Mouse (Mus musculus): ENCODE results near the gene Egln1. TPM values are rescaled to one million over a fixed set of nuclear protein-coding genes. Genes with fewer than 3 reads are reported as not detected.
A peak's percentile ranks its signal among the peaks of the same experiment; 100 is the strongest.

Egln1 gene
- polyA plus RNA-seq, 1 experiment from 2014 or later = 5.1 TPM

- H3K4me2 ChIP-seq (ENCODE audit: low read depth, low read length) = no peak overlapping the region
- ATAC-seq (ENCODE audit: low read depth) = no peak
- H3K36me3 ChIP-seq (ENCODE audit: control insufficient read depth, insufficient read depth) = peaks cover 23% of the 10 kb centered on the region
- H3K27ac ChIP-seq (ENCODE audit: low read length) = no peak overlapping the region
- H3K27me3 ChIP-seq (ENCODE audit: control insufficient read depth, insufficient read depth, low read depth, low read length) = no peaks in the 10 kb centered on the region
- H3K9me3 ChIP-seq (replicated peaks; ENCODE audit: control insufficient read depth, low read length) = no peaks in the 10 kb centered on the region
- no peak overlapping the region for H3K4me3 ChIP-seq (ENCODE audit: low read depth, low read length)
- no peaks in the 10 kb centered on the region for H3K4me1 ChIP-seq (ENCODE audit: control insufficient read depth, low read depth, low read length)
- WGBS (ENCODE audit: insufficient replicate concordance) = 64% methylated on average over 5 of the region's 5 CpGs
- H3K9ac ChIP-seq (ENCODE audit: low read depth, low read length) = no peak overlapping the region
These were observed 76.4 kb downstream of the Egln1 start for GRCm38 (mm10) chr8:124872690-124873089.

DNA sequence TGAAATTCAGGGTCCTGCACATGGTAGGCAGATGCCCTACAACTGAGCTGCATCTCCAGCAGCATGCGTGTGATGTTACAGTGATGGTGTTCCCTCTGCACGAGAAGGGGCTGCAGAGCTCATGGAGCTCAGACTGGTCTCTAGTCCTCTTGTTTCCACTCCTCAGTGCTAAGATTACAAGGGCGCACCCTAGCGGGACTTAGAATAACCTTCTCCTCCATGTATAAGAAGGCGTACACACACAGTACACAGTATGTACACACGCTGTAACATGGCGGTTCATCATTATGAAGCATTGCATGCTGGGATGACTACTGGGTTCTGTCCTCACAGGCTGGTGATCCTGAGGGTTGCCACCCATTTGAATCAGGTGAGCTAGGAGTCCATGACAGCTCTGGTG lies 77.0 kb downstream of the Egln1 start:
- Histone ChIP-seq H3K9ac (ENCODE audit: low read depth, low read length) (no peak overlapping the region), H3K36me3 (ENCODE audit: control insufficient read depth, insufficient read depth) (peaks cover 20% of the 10 kb centered on the region), H3K4me3 (ENCODE audit: low read depth, low read length) (no peak overlapping the region), H3K27me3 (ENCODE audit: control insufficient read depth, insufficient read depth, low read depth, low read length) (no peaks in the 10 kb centered on the region), H3K27ac (ENCODE audit: low read length) (no peak overlapping the region), H3K9me3 (replicated peaks; ENCODE audit: control insufficient read depth, low read length) (no peaks in the 10 kb centered on the region), H3K4me2 (ENCODE audit: low read depth, low read length) (no peak overlapping the region), H3K4me1 (ENCODE audit: control insufficient read depth, low read depth, low read length) (peaks cover 3% of the 10 kb centered on the region)
- ATAC-seq (ENCODE audit: low read depth) = no peak
- WGBS (ENCODE audit: insufficient replicate concordance) = 83% methylated on average over 7 of the region's 7 CpGs

GRCm38 (mm10) chr8:124871474-124871873 lies 77.7 kb downstream of the Egln1 start:
- Histone ChIP-seq H3K36me3 (ENCODE audit: control insufficient read depth, insufficient read depth) (peaks cover 16% of the 10 kb centered on the region), H3K4me2 (ENCODE audit: low read depth, low read length) (no peak overlapping the region), H3K4me3 (ENCODE audit: low read depth, low read length) (no peak overlapping the region), H3K9ac (ENCODE audit: low read depth, low read length) (no peak overlapping the region), H3K27me3 (ENCODE audit: control insufficient read depth, insufficient read depth, low read depth, low read length) (no peaks in the 10 kb centered on the region), H3K27ac (ENCODE audit: low read length) (no peak overlapping the region), H3K4me1 (ENCODE audit: control insufficient read depth, low read depth, low read length) (peaks cover 8% of the 10 kb centered on the region), H3K9me3 (replicated peaks; ENCODE audit: control insufficient read depth, low read length) (no peaks in the 10 kb centered on the region)
- no peak for ATAC-seq (ENCODE audit: low read depth)
- WGBS (ENCODE audit: insufficient replicate concordance) = 70% methylated on average over 7 of the region's 7 CpGs

- ATAC-seq (ENCODE audit: low read depth) = no peak
- Histone ChIP-seq H3K27me3 (ENCODE audit: control insufficient read depth, insufficient read depth, low read depth, low read length) (no peaks in the 10 kb centered on the region), H3K9me3 (replicated peaks; ENCODE audit: control insufficient read depth, low read length) (no peaks in the 10 kb centered on the region), H3K4me2 (ENCODE audit: low read depth, low read length) (no peak overlapping the region), H3K9ac (ENCODE audit: low read depth, low read length) (no peak overlapping the region), H3K27ac (ENCODE audit: low read length) (no peak overlapping the region), H3K4me1 (ENCODE audit: control insufficient read depth, low read depth, low read length) (peaks cover 22% of the 10 kb centered on the region), H3K4me3 (ENCODE audit: low read depth, low read length) (no peak overlapping the region), H3K36me3 (ENCODE audit: control insufficient read depth, insufficient read depth) (peaks cover 16% of the 10 kb centered on the region)
- WGBS (ENCODE audit: insufficient replicate concordance) = 75% methylated on average over 6 of the region's 6 CpGs
These were observed 79.4 kb downstream of the Egln1 start for GRCm38 (mm10) chr8:124869708-124870107.

GRCm38 (mm10) chr8:124867126-124867525 lies 82.0 kb downstream of the Egln1 start:
- Histone ChIP-seq H3K4me1 (ENCODE audit: control insufficient read depth, low read depth, low read length) (peaks cover 30% of the 10 kb centered on the region), H3K36me3 (ENCODE audit: control insufficient read depth, insufficient read depth) (peaks cover 2% of the 10 kb centered on the region; the same call in 1 of the 2 replicates), H3K9ac (ENCODE audit: low read depth, low read length) (no peak overlapping the region), H3K4me3 (ENCODE audit: low read depth, low read length) (no peak overlapping the region), H3K4me2 (ENCODE audit: low read depth, low read length) (no peak overlapping the region), H3K9me3 (replicated peaks; ENCODE audit: control insufficient read depth, low read length) (no peaks in the 10 kb centered on the region), H3K27ac (ENCODE audit: low read length) (no peak overlapping the region), H3K27me3 (ENCODE audit: control insufficient read depth, insufficient read depth, low read depth, low read length) (no peaks in the 10 kb centered on the region)
- WGBS (ENCODE audit: insufficient replicate concordance) = 40% methylated on average over 2 of the region's 2 CpGs
- ATAC-seq (ENCODE audit: low read depth) = no peak

DNA sequence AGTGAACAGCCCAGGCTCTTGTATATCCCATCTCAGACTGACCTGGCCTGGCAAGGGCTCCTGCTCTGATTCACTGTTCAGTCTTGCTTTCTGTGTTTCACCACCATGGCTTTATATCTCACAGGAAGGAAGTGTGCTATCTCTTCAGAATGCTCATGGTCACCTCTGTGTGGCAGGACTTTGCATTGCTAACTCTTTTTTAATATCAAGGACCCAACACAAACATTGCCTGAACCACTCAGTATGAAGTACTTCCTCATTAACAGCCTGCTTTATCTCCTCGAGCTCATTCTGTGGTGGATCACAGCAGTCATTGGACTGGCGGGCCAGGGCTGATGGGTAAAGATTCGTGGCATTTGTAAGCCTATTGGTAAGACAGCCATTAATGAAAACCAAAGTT lies 82.5 kb downstream of the Egln1 start:
- no peaks in the 10 kb centered on the region for H3K9me3 ChIP-seq (replicated peaks; ENCODE audit: control insufficient read depth, low read length)
- H3K36me3 ChIP-seq (ENCODE audit: control insufficient read depth, insufficient read depth) = peaks cover 2% of the 10 kb centered on the region; the same call in 1 of the 2 replicates
- no peak overlapping the region for H3K9ac ChIP-seq (ENCODE audit: low read depth, low read length)
- peaks cover 33% of the 10 kb centered on the region for H3K4me1 ChIP-seq (ENCODE audit: control insufficient read depth, low read depth, low read length)
- H3K4me2 ChIP-seq (ENCODE audit: low read depth, low read length) = no peak overlapping the region
- ATAC-seq (ENCODE audit: low read depth) = no peak
- no peak overlapping the region for H3K4me3 ChIP-seq (ENCODE audit: low read depth, low read length)
- no peaks in the 10 kb centered on the region for H3K27me3 ChIP-seq (ENCODE audit: control insufficient read depth, insufficient read depth, low read depth, low read length)
- no peak overlapping the region for H3K27ac ChIP-seq (ENCODE audit: low read length)
- WGBS (ENCODE audit: insufficient replicate concordance) = 18% methylated on average over 3 of the region's 3 CpGs

- WGBS (ENCODE audit: insufficient replicate concordance) = 1% methylated on average over 8 of the region's 8 CpGs
- Histone ChIP-seq H3K4me1 (ENCODE audit: control insufficient read depth, low read depth, low read length) (peaks cover 37% of the 10 kb centered on the region), H3K36me3 (ENCODE audit: control insufficient read depth, insufficient read depth) (peaks cover 8% of the 10 kb centered on the region), H3K4me3 (ENCODE audit: low read depth, low read length) (peak overlapping the region; percentile 96), H3K9me3 (replicated peaks; ENCODE audit: control insufficient read depth, low read length) (no peaks in the 10 kb centered on the region), H3K4me2 (ENCODE audit: low read depth, low read length) (peak overlapping the region; percentile 82), H3K27ac (ENCODE audit: low read length) (peak overlapping the region; percentile 89), H3K9ac (ENCODE audit: low read depth, low read length) (peak overlapping the region; percentile 92), H3K27me3 (ENCODE audit: control insufficient read depth, insufficient read depth, low read depth, low read length) (no peaks in the 10 kb centered on the region)
- no peak for ATAC-seq (ENCODE audit: low read depth)
These were observed 85.4 kb downstream of the Egln1 start for GRCm38 (mm10) chr8:124863729-124864128.

DNA sequence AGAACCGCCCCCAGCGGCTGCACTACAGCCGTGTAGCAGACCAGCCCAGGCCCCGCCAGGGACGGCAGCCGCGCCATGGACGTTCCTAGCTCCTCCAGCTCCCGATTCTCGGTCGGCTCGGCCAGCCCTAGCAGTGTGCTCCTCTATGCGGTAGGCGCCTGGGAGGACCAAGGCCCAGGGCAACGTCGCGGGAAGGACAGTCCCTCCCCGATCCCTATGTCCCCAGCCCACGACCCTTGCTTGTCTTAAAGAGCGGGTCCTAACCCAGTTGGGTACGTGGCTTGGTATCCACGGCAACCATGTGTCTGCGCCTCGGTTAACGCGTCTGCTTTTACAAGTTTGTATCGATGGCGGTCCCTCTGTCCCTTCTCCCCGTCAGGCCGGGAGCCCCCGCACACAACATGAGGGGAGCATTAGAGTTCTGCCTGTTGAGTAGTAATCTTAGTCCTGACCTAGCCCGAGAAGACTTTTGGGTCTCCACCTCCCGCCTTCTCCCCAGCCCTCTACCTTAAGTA lies 85.9 kb downstream of the Egln1 start:
- peak overlapping the region; percentile 82 for H3K4me2 ChIP-seq (ENCODE audit: low read depth, low read length)
- peaks cover 11% of the 10 kb centered on the region for H3K36me3 ChIP-seq (ENCODE audit: control insufficient read depth, insufficient read depth)
- no peaks in the 10 kb centered on the region for H3K9me3 ChIP-seq (replicated peaks; ENCODE audit: control insufficient read depth, low read length)
- H3K9ac ChIP-seq (ENCODE audit: low read depth, low read length) = peak overlapping the region; percentile 92
- no peaks in the 10 kb centered on the region for H3K27me3 ChIP-seq (ENCODE audit: control insufficient read depth, insufficient read depth, low read depth, low read length)
- peak overlapping the region; percentile 89 for H3K27ac ChIP-seq (ENCODE audit: low read length)
- H3K4me3 ChIP-seq (ENCODE audit: low read depth, low read length) = peak overlapping the region; percentile 96
- under 1% methylated on average over 33 of the region's 33 CpGs for WGBS (ENCODE audit: insufficient replicate concordance)
- peaks cover 37% of the 10 kb centered on the region for H3K4me1 ChIP-seq (ENCODE audit: control insufficient read depth, low read depth, low read length)
- ATAC-seq (ENCODE audit: low read depth) = peak; percentile 20

- peak; percentile 93 for ATAC-seq (ENCODE audit: low read depth)
- Histone ChIP-seq H3K27me3 (ENCODE audit: control insufficient read depth, insufficient read depth, low read depth, low read length) (no peaks in the 10 kb centered on the region), H3K4me3 (ENCODE audit: low read depth, low read length) (peak within 1 kb of the TSS; percentile 96), H3K4me1 (ENCODE audit: control insufficient read depth, low read depth, low read length) (peaks cover 37% of the 10 kb centered on the region), H3K27ac (ENCODE audit: low read length) (peak within 1 kb of the TSS; percentile 89), H3K9ac (ENCODE audit: low read depth, low read length) (peak within 1 kb of the TSS; percentile 92), H3K9me3 (replicated peaks; ENCODE audit: control insufficient read depth, low read length) (no peaks in the 10 kb centered on the region), H3K36me3 (ENCODE audit: control insufficient read depth, insufficient read depth) (peaks cover 13% of the 10 kb centered on the region), H3K4me2 (ENCODE audit: low read depth, low read length) (peak within 1 kb of the TSS; percentile 82)
- under 1% methylated on average over 55 of the region's 55 CpGs for WGBS (ENCODE audit: insufficient replicate concordance)
These were observed 86.6 kb downstream of the Egln1 start, which contains the start of the genes Gnpat and 2810004N23Rik for GRCm38 (mm10) chr8:124862321-124863162. TSS of gene Gnpat (plus strand) at chr8:124863033. TSS of gene 2810004N23Rik (minus strand) at chr8:124863120.

All from liver, embryonic 16.5 days (tissue).